Mouse (Mus musculus) ES-E14 (cell line): ENCODE measurements at regions not wholly inside any gene's neighbourhood (a gene's known extent, or its start where the extent isn't known, plus 50 kb on each side); places are given as distances from the start of the nearest gene placed in this dataset.

Experiments used
- CHD2 ChIP-seq: IDR thresholded peaks from 2 replicates; pipeline ENCODE4 v1.6.1; 2014; ENCODE audit warnings: mild to moderate bottlenecking, low read depth, low read length, inconsistent platforms
- HCFC1 ChIP-seq: IDR thresholded peaks from 2 replicates; pipeline ENCODE4 v1.6.1; 2012; ENCODE audit warnings: low read length, inconsistent platforms, borderline replicate concordance; ENCODE audit not compliant: insufficient read depth
- ZC3H11A ChIP-seq: IDR thresholded peaks from 2 replicates; pipeline ENCODE4 v1.6.1; 2012; ENCODE audit warnings: low read depth, mild to moderate bottlenecking, inconsistent platforms, low read length, borderline replicate concordance
- ZNF384 ChIP-seq: IDR thresholded peaks from 2 replicates; pipeline ENCODE4 v1.6.1; 2012; ENCODE audit warnings: low read depth, low read length, inconsistent platforms

GRCm38 (mm10) chr3:62196679-62197078, 141.5 kb upstream of the Arhgef26 start:
- TF ChIP-seq ZNF384 (no peak), ZC3H11A (no peak), HCFC1 (no peak), CHD2 (no peak)
